Mouse (Mus musculus) stomach, embryonic 15.5 days (tissue): ENCODE measurements around the gene Trim46. TPM values are rescaled to one million over a fixed set of nuclear protein-coding genes. Genes with fewer than 3 reads are reported as not detected.

ENCODE experiments used
- ATAC-seq: fragments of 200-750 bp; cut with Nextera tagmentation; 2 replicates; pipeline ENCODE4 v1.8.0; 2017; ENCODE audit warnings: low read depth, moderate number of reproducible peaks, moderate TSS enrichment; ENCODE audit not compliant: insufficient read depth, low FRiP score
- H3K27ac ChIP-seq: fragments of 300-500 bp; sonication (generic); 2 replicates; pipeline ENCODE4 v1.5.1; 2015; ENCODE audit warnings: mild to moderate bottlenecking, inconsistent platforms
- H3K27me3 ChIP-seq: fragments of 300-500 bp; sonication (generic); replicated peaks from 2 replicates; pipeline ENCODE4 v1.6.1; 2015; ENCODE audit warnings: inconsistent platforms
- H3K36me3 ChIP-seq: fragments of 300-500 bp; sonication (generic); 2 replicates; pipeline ENCODE4 v1.6.1; 2015; ENCODE audit warnings: inconsistent platforms
- H3K4me1 ChIP-seq: fragments of 300-500 bp; sonication (generic); 2 replicates; pipeline ENCODE4 v1.6.1; 2015; ENCODE audit warnings: inconsistent platforms
- H3K4me2 ChIP-seq: fragments of 300-500 bp; sonication (generic); 2 replicates; pipeline ENCODE4 v1.6.1; 2015; ENCODE audit warnings: mild to moderate bottlenecking, inconsistent platforms
- H3K4me3 ChIP-seq: fragments of 300-500 bp; sonication (generic); replicated peaks from 2 replicates; pipeline ENCODE4 v1.5.1; 2015; ENCODE audit warnings: inconsistent platforms
- H3K9ac ChIP-seq: fragments of 300-500 bp; sonication (generic); 2 replicates; pipeline ENCODE4 v1.6.1; 2015; ENCODE audit warnings: inconsistent platforms
- H3K9me3 ChIP-seq: fragments of 300-500 bp; sonication (generic); 2 replicates; pipeline ENCODE4 v1.6.1; 2016; ENCODE audit warnings: inconsistent platforms
- WGBS: fragments of 180-500 bp; shearing (Covaris S2); methylation state at CpG from one replicate; pipeline ENCODE4 v1.1.7; 2015; 5-methylcytosine and 5-hydroxymethylcytosine counted together
- polyA plus RNA-seq: library from polyadenylated mRNA; unstranded; fragments of >200 nt; fragmentation: Nextera tagmentation; extraction: Ambion mirVana; gene quantifications from 2 replicates; pipeline ENCODE4 v1.2.1, GENCODE M21; 2015

Gene Trim46
- polyA plus RNA-seq, 1 experiment from 2014 or later, result 4.6 TPM

GRCm38 (mm10) chr3:89270051-89270755 lies 24.1 kb upstream of the Trim46 start, which contains the start of gene Slc50a1:
Gene Slc50a1, minus strand, starts transcription at chr3:89270570.
- H3K9ac ChIP-seq, result peak within 1 kb of the TSS; percentile 59
- no peaks in the 10 kb centered on the region for H3K9me3 ChIP-seq
- peak; percentile 41; the same call in 1 of the 2 replicates for ATAC-seq
- H3K27ac ChIP-seq, result peak within 1 kb of the TSS; percentile 90
- peak within 1 kb of the TSS; percentile 72 for H3K4me2 ChIP-seq
- no peaks in the 10 kb centered on the region for H3K27me3 ChIP-seq
- peaks cover 13% of the 10 kb centered on the region; the same call in 1 of the 2 replicates for H3K36me3 ChIP-seq
- WGBS, result 2% methylated on average over 39 of the region's 39 CpGs
- peaks cover 32% of the 10 kb centered on the region for H3K4me1 ChIP-seq
- peak within 1 kb of the TSS; percentile 61 for H3K4me3 ChIP-seq

DNA sequence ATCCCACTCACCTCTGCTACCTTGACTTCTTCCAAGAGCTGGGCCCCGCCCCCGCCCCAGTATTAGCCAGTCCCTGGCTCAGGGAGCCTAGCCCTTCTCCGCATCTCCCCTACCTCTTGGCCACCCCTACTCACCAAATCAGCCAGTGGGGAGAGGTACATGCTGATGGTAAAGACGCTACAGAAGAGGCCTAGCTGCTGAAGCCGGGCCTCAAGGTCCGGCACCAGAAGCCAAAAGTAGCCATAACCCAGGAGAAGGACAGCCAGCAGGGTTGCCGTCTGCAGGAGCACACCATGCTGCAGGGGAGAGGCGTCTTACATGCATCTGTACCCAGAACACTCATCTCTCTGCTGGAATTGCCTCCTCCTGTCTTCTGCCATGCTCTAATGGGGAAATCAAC lies 22.8 kb upstream of the Trim46 start:
- WGBS, result 74% methylated on average over 8 of the region's 8 CpGs
- no peaks in the 10 kb centered on the region for H3K9me3 ChIP-seq
- no peaks in the 10 kb centered on the region for H3K27me3 ChIP-seq
- ATAC-seq, result no peak
- 0 out of 2 replicates have a peak overlapping the region, but pooled peaks have one; percentile 40 for H3K27ac ChIP-seq
- H3K4me3 ChIP-seq, result 0 out of 2 replicates have a peak overlapping the region, but pooled peaks have one; percentile 8
- H3K9ac ChIP-seq, result no peak overlapping the region
- H3K4me2 ChIP-seq, result peak overlapping the region; percentile 72
- peaks cover 32% of the 10 kb centered on the region for H3K4me1 ChIP-seq
- H3K36me3 ChIP-seq, result peaks cover 9% of the 10 kb centered on the region; the same call in 1 of the 2 replicates

- H3K4me1 ChIP-seq, result peaks cover 32% of the 10 kb centered on the region
- H3K27ac ChIP-seq, result peak overlapping the region; percentile 81
- ATAC-seq, result peak; percentile 86
- H3K9ac ChIP-seq, result peak overlapping the region; percentile 95
- peak overlapping the region; percentile 83 for H3K4me3 ChIP-seq
- no peaks in the 10 kb centered on the region for H3K9me3 ChIP-seq
- H3K36me3 ChIP-seq, result no peaks in the 10 kb centered on the region
- peak overlapping the region; percentile 91 for H3K4me2 ChIP-seq
- no peaks in the 10 kb centered on the region for H3K27me3 ChIP-seq
- under 1% methylated on average over 20 of the region's 20 CpGs for WGBS
Observed at GRCm38 (mm10) chr3:89266439-89266893, 20.4 kb upstream of the Trim46 start.

- H3K27me3 ChIP-seq, result no peaks in the 10 kb centered on the region
- H3K27ac ChIP-seq, result no peak overlapping the region
- WGBS, result 61% methylated on average over 10 of the region's 10 CpGs
- no peak overlapping the region for H3K4me2 ChIP-seq
- H3K4me3 ChIP-seq, result no peak overlapping the region
- H3K9me3 ChIP-seq, result no peaks in the 10 kb centered on the region
- ATAC-seq, result no peak
- H3K4me1 ChIP-seq, result peaks cover 9% of the 10 kb centered on the region; the same call in 1 of the 2 replicates
- no peak overlapping the region for H3K9ac ChIP-seq
- H3K36me3 ChIP-seq, result no peaks in the 10 kb centered on the region
Observed at GRCm38 (mm10) chr3:89262417-89262816, 16.3 kb upstream of the Trim46 start.

- H3K4me1 ChIP-seq, result no peaks in the 10 kb centered on the region
- no peak overlapping the region for H3K27ac ChIP-seq
- no peaks in the 10 kb centered on the region for H3K9me3 ChIP-seq
- H3K36me3 ChIP-seq, result no peaks in the 10 kb centered on the region
- H3K4me2 ChIP-seq, result no peak overlapping the region
- 49% methylated on average over 3 of the region's 3 CpGs for WGBS
- H3K27me3 ChIP-seq, result no peaks in the 10 kb centered on the region
- no peak overlapping the region for H3K9ac ChIP-seq
- ATAC-seq, result no peak
- no peak overlapping the region for H3K4me3 ChIP-seq
Observed at GRCm38 (mm10) chr3:89260211-89260610, 14.1 kb upstream of the Trim46 start.

DNA sequence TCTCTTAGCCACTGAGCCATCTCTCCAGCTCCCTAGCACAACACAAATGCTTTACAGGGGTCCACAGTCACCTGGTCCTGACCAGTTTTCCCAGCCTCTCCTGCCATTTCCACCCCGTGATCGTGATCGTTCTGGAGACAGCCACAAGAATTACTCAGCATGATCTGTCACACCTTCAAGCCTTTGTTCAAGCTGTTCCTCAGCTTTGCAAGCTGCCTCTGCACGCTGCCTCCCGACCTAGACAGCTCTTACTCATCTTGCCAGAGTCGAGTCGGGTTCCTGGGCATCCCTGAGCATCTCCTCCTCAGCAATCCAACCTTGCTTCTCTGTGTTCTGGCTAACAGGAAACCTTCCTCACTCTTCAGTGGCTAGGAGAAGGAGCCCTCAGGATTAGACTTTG lies 13.0 kb upstream of the Trim46 start, which contains the start of gene Dpm3:
Gene Dpm3 (plus strand): TSS at position 283 of the 400 bp plus-strand sequence.
- H3K9ac ChIP-seq, result no peak within 1 kb of the TSS
- no peaks in the 10 kb centered on the region for H3K9me3 ChIP-seq
- H3K4me3 ChIP-seq, result no peak within 1 kb of the TSS
- no peaks in the 10 kb centered on the region for H3K27me3 ChIP-seq
- H3K27ac ChIP-seq, result no peak within 1 kb of the TSS
- 44% methylated on average over 7 of the region's 7 CpGs for WGBS
- no peaks in the 10 kb centered on the region for H3K4me1 ChIP-seq
- no peak within 1 kb of the TSS for H3K4me2 ChIP-seq
- ATAC-seq, result no peak
- no peaks in the 10 kb centered on the region for H3K36me3 ChIP-seq

GRCm38 (mm10) chr3:89256177-89256576 lies 10.1 kb upstream of the Trim46 start:
- Histone ChIP-seq H3K27ac (no peak overlapping the region), H3K36me3 (no peaks in the 10 kb centered on the region), H3K4me1 (peaks cover 12% of the 10 kb centered on the region), H3K4me3 (no peak overlapping the region), H3K9ac (no peak overlapping the region), H3K27me3 (no peaks in the 10 kb centered on the region), H3K9me3 (no peaks in the 10 kb centered on the region), H3K4me2 (no peak overlapping the region)
- ATAC-seq, result no peak
- 78% methylated on average over 5 of the region's 5 CpGs for WGBS

DNA sequence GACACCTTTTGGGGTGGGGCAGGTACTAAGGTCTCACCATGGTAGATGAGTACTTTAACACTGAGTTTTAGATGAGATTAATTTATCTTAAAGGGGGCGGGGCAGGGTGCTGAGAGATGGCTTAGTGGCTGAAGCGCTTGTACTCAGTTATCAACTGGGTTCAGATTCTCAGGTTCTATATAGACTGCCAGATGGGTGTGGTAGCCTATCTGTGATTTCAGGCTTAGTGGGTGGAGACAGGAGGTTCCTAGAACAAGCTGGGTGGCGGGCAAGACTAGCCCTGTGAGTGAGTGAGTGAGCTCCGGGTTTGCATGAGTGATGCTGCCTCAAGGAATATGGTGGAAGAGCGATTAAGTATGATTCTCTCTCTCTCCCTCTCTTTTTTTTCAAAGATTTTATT lies 8.9 kb upstream of the Trim46 start:
- Histone ChIP-seq H3K27me3 (no peaks in the 10 kb centered on the region), H3K9me3 (no peaks in the 10 kb centered on the region), H3K36me3 (no peaks in the 10 kb centered on the region), H3K4me2 (no peak overlapping the region), H3K4me1 (peaks cover 20% of the 10 kb centered on the region), H3K27ac (no peak overlapping the region), H3K4me3 (no peak overlapping the region), H3K9ac (no peak overlapping the region)
- WGBS, result 81% methylated on average over 5 of the region's 5 CpGs
- ATAC-seq, result no peak

DNA sequence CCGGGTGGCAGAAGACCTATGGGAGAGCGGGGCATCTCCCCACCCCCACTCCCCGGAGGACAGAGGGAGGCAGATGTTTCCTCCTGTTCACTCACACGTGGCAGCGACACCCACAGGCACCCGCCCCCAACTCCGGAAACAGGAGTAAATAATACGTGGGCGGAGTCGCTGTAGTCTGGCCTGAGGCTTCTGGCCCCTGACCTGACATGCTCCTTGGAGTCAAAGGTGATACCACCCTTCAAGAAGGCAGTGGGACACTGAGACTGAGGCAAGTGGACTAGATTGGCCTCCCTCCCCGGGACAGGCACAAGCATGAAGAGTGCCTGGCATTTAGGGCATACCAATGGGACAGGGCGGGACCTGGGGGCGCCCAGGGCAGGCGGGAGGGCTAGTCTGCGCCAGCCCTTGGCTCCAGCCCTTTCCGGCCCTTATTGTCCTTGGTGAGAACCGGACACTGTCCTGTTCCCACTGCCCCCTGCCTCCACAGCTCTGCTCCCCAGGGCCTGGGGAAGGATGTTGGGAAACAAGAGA lies 5.3 kb upstream of the Trim46 start:
- peaks cover 9% of the 10 kb centered on the region; the same call in 1 of the 2 replicates for H3K36me3 ChIP-seq
- peak overlapping the region; percentile 29 for H3K4me2 ChIP-seq
- H3K9me3 ChIP-seq, result no peaks in the 10 kb centered on the region
- WGBS, result 9% methylated on average over 17 of the region's 17 CpGs
- H3K4me1 ChIP-seq, result peaks cover 28% of the 10 kb centered on the region
- H3K4me3 ChIP-seq, result 0 out of 2 replicates have a peak overlapping the region, but pooled peaks have one; percentile 2
- peak; percentile 25; the same call in 1 of the 2 replicates for ATAC-seq
- H3K27ac ChIP-seq, result no peak overlapping the region; the same call in 1 of the 2 replicates
- no peak overlapping the region for H3K9ac ChIP-seq
- no peaks in the 10 kb centered on the region for H3K27me3 ChIP-seq

GRCm38 (mm10) chr3:89250435-89251040 lies 4.4 kb upstream of the Trim46 start:
- no peaks in the 10 kb centered on the region for H3K9me3 ChIP-seq
- peaks cover 9% of the 10 kb centered on the region; the same call in 1 of the 2 replicates for H3K36me3 ChIP-seq
- H3K27me3 ChIP-seq, result no peaks in the 10 kb centered on the region
- ATAC-seq, result no peak
- H3K9ac ChIP-seq, result no peak overlapping the region
- no peak overlapping the region for H3K4me2 ChIP-seq
- peaks cover 33% of the 10 kb centered on the region for H3K4me1 ChIP-seq
- H3K4me3 ChIP-seq, result no peak overlapping the region
- WGBS, result 18% methylated on average over 7 of the region's 7 CpGs
- 0 out of 2 replicates have a peak overlapping the region, but pooled peaks have one; percentile 37 for H3K27ac ChIP-seq

- peaks cover 9% of the 10 kb centered on the region; the same call in 1 of the 2 replicates for H3K36me3 ChIP-seq
- peaks cover 53% of the 10 kb centered on the region for H3K4me1 ChIP-seq
- H3K4me3 ChIP-seq, result peak overlapping the region; percentile 71
Observed at GRCm38 (mm10) chr3:89247466-89247865, 1.4 kb upstream of the Trim46 start.

More at GRCm38 (mm10) chr3:89247466-89247865, 1.4 kb upstream of the Trim46 start:
- Histone ChIP-seq H3K27ac (no peak overlapping the region), H3K9me3 (no peaks in the 10 kb centered on the region), H3K4me2 (peak overlapping the region; percentile 81), H3K9ac (no peak overlapping the region), H3K27me3 (no peaks in the 10 kb centered on the region)
- 82% methylated on average over 4 of the region's 4 CpGs for WGBS
- no peak for ATAC-seq
